Comparison of ENCODE assay signal across 8 mouse cellular contexts in the genomic region with DNA sequence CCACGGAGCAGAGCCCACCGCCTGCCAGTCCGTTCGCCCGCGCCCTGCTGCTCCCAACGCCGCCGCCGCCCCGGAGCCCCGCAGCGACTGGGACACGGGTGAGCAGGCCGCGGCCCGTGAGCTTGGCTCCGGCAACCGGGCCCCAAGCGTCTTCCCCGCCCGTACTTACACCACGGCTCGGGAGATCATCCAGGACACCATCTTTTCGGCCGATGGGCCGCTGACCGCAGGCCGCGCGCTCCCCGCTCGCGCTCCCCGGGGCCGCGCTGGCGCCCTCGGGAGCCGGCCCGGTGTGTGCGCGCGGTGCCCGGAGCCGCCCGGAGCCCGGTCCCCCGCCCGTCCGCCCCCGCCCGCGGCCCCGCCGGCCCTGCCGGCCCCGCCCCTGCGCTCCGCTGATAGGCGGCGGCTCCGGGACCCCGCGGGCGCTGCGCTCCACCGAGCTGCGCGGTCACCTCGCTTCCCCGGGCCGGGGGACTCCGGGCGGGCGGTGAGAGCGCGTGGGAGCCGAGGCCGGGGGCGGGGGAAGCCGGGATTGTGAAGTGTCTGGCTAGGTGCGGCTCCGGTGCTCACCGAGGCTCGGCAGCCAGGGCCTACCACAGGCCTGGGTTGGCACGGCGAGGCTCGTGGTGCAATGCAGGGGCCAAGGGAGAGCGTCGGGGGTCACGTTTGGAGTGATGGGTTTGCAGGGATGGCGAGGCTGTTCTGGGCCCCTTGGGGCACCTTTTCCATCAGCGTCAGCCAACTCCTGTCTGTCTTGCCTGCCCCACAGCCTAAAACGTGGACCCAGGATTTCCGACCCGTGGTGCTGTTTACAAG. TPM values are rescaled to one million over a fixed set of nuclear protein-coding genes. Genes with fewer than 3 reads are reported as not detected.
A peak's percentile ranks its signal among the peaks of the same experiment; 100 is the strongest.
DNase-seq lines count a peak whose midpoint lies in the region; ATAC-seq and TF ChIP-seq lines count a peak whose summit lies in the region.

Reep3 (minus strand) TSS at position 325 of the 816 bp plus-strand sequence.

- under 1% methylated on average over 81 of the region's 97 CpGs for WGBS in forebrain, embryonic 16.5 days
- 2% methylated on average over 65 of the region's 97 CpGs for WGBS in lung, embryonic 15.5 days
- WGBS in olfactory bulb, adult 2 months = 1% methylated on average over 90 of the region's 97 CpGs

- peak; percentile 69 for DNase-seq in heart, postnatal 25 days (ENCODE audit: low spot score)
- DNase-seq in layer of hippocampus, adult 18-20 months (ENCODE audit: low spot score in 2 of 2) = peak; percentile 45 to 59
- DNase-seq in thymus, adult 18-20 months = peak; percentile 64 to 66

- H3K9ac ChIP-seq in forebrain, embryonic 16.5 days (replicated peaks; ENCODE audit: low read depth, low read length) = peak within 1 kb of the TSS; percentile 99
- peak within 1 kb of the TSS; percentile 99 for H3K9ac ChIP-seq in lung, embryonic 15.5 days

- ATAC-seq in cerebellum, adult (ENCODE audit: insufficient number of reproducible peaks, low FRiP score, low TSS enrichment) = peak; percentile 36
- peak; percentile 83 for ATAC-seq in forebrain, embryonic 16.5 days
- peak; percentile 85 for ATAC-seq in lung, embryonic 15.5 days (ENCODE audit: borderline replicate concordance, extremely low read depth, low FRiP score, low TSS enrichment)

- peak within 1 kb of the TSS; percentile 93 for H3K4me3 ChIP-seq in E14TG2a.4 (replicated peaks; ENCODE audit: low read length)
- H3K4me3 ChIP-seq in forebrain, embryonic 16.5 days (replicated peaks; ENCODE audit: low read length) = peak within 1 kb of the TSS; percentile 87
- peak within 1 kb of the TSS; percentile 98 for H3K4me3 ChIP-seq in lung, embryonic 15.5 days
- peak within 1 kb of the TSS; percentile 93 for H3K4me3 ChIP-seq in olfactory bulb, adult 2 months (ENCODE audit: insufficient read depth, low read depth, low read length)

- H3K27me3 ChIP-seq in E14TG2a.4 (ENCODE audit: insufficient read depth, low read length) = no peaks in the 10 kb centered on the region
- H3K27me3 ChIP-seq in forebrain, embryonic 16.5 days (replicated peaks; ENCODE audit: control insufficient read depth, insufficient read depth, low read length) = no peaks in the 10 kb centered on the region
- H3K27me3 ChIP-seq in lung, embryonic 15.5 days = no peaks in the 10 kb centered on the region

- H3K36me3 ChIP-seq in E14TG2a.4 (ENCODE audit: insufficient read depth, low read length) = peaks cover 23% of the 10 kb centered on the region
- H3K36me3 ChIP-seq in forebrain, embryonic 16.5 days (ENCODE audit: control insufficient read depth, insufficient read depth) = no peaks in the 10 kb centered on the region
- H3K36me3 ChIP-seq in lung, embryonic 15.5 days = no peaks in the 10 kb centered on the region

- no peaks in the 10 kb centered on the region for H3K9me3 ChIP-seq in E14TG2a.4 (ENCODE audit: low read length)
- no peaks in the 10 kb centered on the region for H3K9me3 ChIP-seq in forebrain, embryonic 16.5 days (ENCODE audit: control insufficient read depth, low read length)
- no peaks in the 10 kb centered on the region for H3K9me3 ChIP-seq in lung, embryonic 15.5 days

- peak within 1 kb of the TSS; percentile 99 for H3K27ac ChIP-seq in forebrain, embryonic 16.5 days (ENCODE audit: low read length)
- H3K27ac ChIP-seq in lung, embryonic 15.5 days = peak within 1 kb of the TSS; percentile 99
- H3K27ac ChIP-seq in olfactory bulb, adult 2 months (ENCODE audit: insufficient read depth, low read depth, low read length) = peak within 1 kb of the TSS; percentile 96

- intact Hi-C loops in heart, postnatal 25 days (cut with DNase I) = loop anchor here (2.0 to 5.0 kb wide), 3 partner anchors 30 to 95 kb away; no protein-coding TSS in a partner anchor

- peaks cover 62% of the 10 kb centered on the region for H3K4me1 ChIP-seq in E14TG2a.4 (replicated peaks; ENCODE audit: low read depth, low read length)
- peaks cover 39% of the 10 kb centered on the region for H3K4me1 ChIP-seq in forebrain, embryonic 16.5 days (replicated peaks; ENCODE audit: control insufficient read depth, insufficient read depth, low read length)
- peaks cover 46% of the 10 kb centered on the region for H3K4me1 ChIP-seq in lung, embryonic 15.5 days
- peaks cover 11% of the 10 kb centered on the region for H3K4me1 ChIP-seq in olfactory bulb, adult 2 months (ENCODE audit: control insufficient read depth, insufficient read depth, low read length)

- peak within 1 kb of the TSS; percentile 69 for H3K4me2 ChIP-seq in forebrain, embryonic 16.5 days (ENCODE audit: low read length)
- peak within 1 kb of the TSS; percentile 84 for H3K4me2 ChIP-seq in lung, embryonic 15.5 days

- TF ChIP-seq POLR2A in olfactory bulb, adult 2 months (IDR thresholded peaks at IDR 0.05; ENCODE audit: insufficient read depth, low read depth, low read length) = no peak

- TF ChIP-seq CTCF in E14TG2a.4 (conservative IDR thresholded peaks at IDR 0.05; ENCODE audit: low read length) = no peak
- TF ChIP-seq CTCF in olfactory bulb, adult 2 months (IDR thresholded peaks at IDR 0.05; ENCODE audit: insufficient read depth, low read depth, low read length) = no peak; the same call in 1 of the 2 replicates

RNA-seq across cellular contexts. Expression of gene Reep3, which starts in this region (rescaled TPM):
- polyA plus RNA-seq in forebrain, embryonic 16.5 days (2015; fragmentation: Nextera tagmentation; extraction: Ambion mirVana) = 34.9 and 39.3 TPM in 2 replicates
- total RNA-seq in heart, postnatal 25 days (2021) = 10 to 100 TPM; 21.4 to 22.9 TPM
- 10 to 100 TPM; 18.0 to 20.6 TPM for total RNA-seq in layer of hippocampus, adult 18-20 months (2021)
- 35.7 and 39.3 TPM in 2 replicates for polyA plus RNA-seq in lung, embryonic 15.5 days (2015; fragmentation: Nextera tagmentation; extraction: Ambion mirVana)
- polyA plus RNA-seq in olfactory bulb, adult 2 months (2012; ENCODE audit: insufficient read depth, insufficient read length, low replicate concordance, missing spikeins) = not detected in 2 replicates

Comparison
In these comparisons a context has a peak if more than half of its experiments do, and no peak if none do; other contexts are left out.
1. Peak in every context shown above with its lines: DNase-seq, ATAC-seq, H3K4me3 ChIP-seq and H3K27ac ChIP-seq.